Mouse (Mus musculus): Measurements from ENCODE around the gene Zfp967. TPM values are rescaled to one million over a fixed set of nuclear protein-coding genes. Genes with fewer than 3 reads are reported as not detected.
"Not testable (repeated sequence)": the region's sequence is repeated elsewhere in the genome, so short reads cannot be mapped to it uniquely, and the experiment has no call there.

Zfp967 gene
- total RNA-seq (2021) = not detected
- long read RNA-seq, experiment 1, partial matches to known transcripts = 1 of 1 reads
- long read RNA-seq, experiment 1, other reads (novel, unspliced or antisense) = 0 of 1 reads
- long read RNA-seq, experiment 2, partial matches to known transcripts = 0 of 1 reads
- long read RNA-seq, experiment 2, other reads (novel, unspliced or antisense) = 1 of 1 reads

DNA sequence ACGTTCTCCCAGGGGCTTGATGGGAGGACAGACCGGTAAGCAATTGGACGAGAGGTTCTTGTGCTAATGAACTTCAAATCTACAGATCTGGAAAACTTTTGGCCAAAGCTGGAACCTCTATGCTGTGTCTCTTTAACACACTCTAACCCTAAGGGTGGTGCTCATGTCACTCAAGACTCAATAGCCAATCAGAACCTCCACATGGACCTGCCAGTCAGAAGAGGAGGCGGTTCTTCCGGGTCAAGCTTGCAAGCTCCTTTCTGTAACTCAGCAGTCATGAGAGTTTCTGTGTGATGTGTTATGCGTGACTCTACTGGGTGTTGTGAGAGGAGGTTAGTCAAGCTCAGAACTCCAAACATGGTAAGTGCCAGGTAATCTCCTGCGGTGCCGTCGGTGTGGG, at the start of gene Zfp967:
Gene Zfp967, plus strand, starts transcription at position 301 of the 400 bp plus-strand sequence.
- DNase-seq (ENCODE audit: low spot score in 2 of 2); intact Hi-C loops (cut with DNase I): not testable (repeated sequence)

DNA sequence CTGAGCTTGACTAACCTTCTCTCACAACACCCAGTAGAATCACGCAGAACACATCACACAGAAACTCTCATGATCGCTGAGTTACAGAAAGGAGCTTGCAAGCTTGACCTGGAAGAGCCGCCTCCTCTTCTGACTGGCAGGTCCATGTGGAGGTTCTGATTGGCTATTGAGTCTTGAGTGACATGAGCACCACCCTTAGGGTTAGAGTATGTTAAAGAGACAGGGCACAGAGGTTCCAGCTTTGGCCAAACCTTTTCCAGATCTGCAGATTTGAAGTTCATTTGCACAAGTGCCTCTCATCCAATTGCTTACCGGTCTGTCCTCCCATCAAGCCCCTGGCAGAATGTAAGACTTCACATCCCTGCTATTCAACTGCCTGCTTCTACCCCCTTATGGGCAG, 34.2 kb upstream of the Zfp967 start, which contains the start of gene Gm14434:
Gene Gm14434, minus strand, starts transcription at position 101 of the 400 bp plus-strand sequence.
- DNase-seq (ENCODE audit: low spot score in 2 of 2); intact Hi-C loops (cut with DNase I): not testable (repeated sequence)

Other genes starting within 250 kb of the Zfp967 start
- not detected for gene Gm11009, start 201.6 kb upstream of the Zfp967 start, total RNA-seq (2021)
- 10 to 100 TPM; 18.5 to 22.0 TPM for gene Gm14435, start 97.5 kb upstream of the Zfp967 start, total RNA-seq (2021)
- not detected for gene Gm14434, start 34.3 kb upstream of the Zfp967 start, total RNA-seq (2021)
- gene Gm14308, start 115.3 kb downstream of the Zfp967 start, total RNA-seq (2021) = 10 to 100 TPM in 1 of 2 experiments, 1 to 10 TPM in 1; 7.1 to 18.9 TPM
- 1 to 10 TPM; 8.3 to 9.9 TPM for gene Zfp973, start 149.5 kb downstream of the Zfp967 start, total RNA-seq (2021)
- gene Gm14305, start 187.3 kb downstream of the Zfp967 start, total RNA-seq (2021) = 10 to 100 TPM; 22.1 to 30.5 TPM

Measured in left cerebral cortex, postnatal 14 days (tissue).